Mouse (Mus musculus): ENCODE measurements at regions not wholly inside any gene's neighbourhood (a gene's known extent, or its start where the extent isn't known, plus 50 kb on each side); places are given as distances from the start of the nearest gene placed in this dataset.

- no peak for ATAC-seq (replicated peaks; ENCODE audit: low read depth, poor library complexity, severe bottlenecking)
These were observed 243.4 kb upstream of the Brinp1 start for GRCm38 (mm10) chr4:69197577-69197976.

GRCm38 (mm10) chr4:69196094-69196493, 241.9 kb upstream of the Brinp1 start:
- no peak for ATAC-seq (replicated peaks; ENCODE audit: low read depth, poor library complexity, severe bottlenecking)

- peak; percentile 85 for ATAC-seq (replicated peaks; ENCODE audit: low read depth, poor library complexity, severe bottlenecking)
These were observed 241.4 kb upstream of the Brinp1 start for GRCm38 (mm10) chr4:69195645-69196044.
